Mouse (Mus musculus): ENCODE measurements at regions not wholly inside any gene's neighbourhood (a gene's known extent, or its start where the extent isn't known, plus 50 kb on each side); places are given as distances from the start of the nearest gene placed in this dataset.

DNA sequence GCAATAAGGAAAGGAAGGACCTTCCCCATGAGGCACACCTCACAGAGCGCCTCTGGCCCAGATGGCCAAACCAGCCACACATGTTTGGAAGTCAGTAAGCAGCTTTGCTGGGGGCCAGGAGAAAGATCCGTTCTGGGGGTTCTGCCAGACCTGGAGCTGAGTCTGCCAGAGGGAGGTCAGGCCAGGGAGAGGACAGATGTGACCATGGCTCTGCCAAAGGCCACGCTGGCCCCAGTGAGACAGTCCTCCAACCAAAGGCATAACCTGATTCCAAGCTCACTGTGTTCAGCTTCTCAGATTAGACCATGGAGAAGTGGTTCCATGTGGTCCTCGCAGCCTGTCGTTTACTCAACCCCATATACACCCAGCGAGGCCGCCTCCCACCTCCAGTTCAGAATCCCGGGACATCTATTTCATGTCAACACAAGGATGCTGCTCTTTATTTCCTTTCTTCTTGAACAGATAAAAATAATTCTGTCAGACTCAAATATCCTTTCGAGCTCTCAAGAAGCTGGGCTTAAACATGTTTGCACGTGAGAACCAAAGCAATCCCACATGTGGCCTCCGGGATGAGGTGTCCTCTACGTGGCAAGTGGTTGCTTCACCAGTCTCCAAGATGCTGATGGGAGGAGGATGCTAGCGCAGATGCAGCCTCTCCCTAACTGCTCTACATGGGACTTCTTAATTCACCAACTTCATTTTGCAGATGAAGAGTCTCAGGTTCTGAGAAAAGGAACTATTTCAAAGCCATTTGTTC, 130.1 kb upstream of the Usp24 start:
- DNase-seq, result no peak

DNA sequence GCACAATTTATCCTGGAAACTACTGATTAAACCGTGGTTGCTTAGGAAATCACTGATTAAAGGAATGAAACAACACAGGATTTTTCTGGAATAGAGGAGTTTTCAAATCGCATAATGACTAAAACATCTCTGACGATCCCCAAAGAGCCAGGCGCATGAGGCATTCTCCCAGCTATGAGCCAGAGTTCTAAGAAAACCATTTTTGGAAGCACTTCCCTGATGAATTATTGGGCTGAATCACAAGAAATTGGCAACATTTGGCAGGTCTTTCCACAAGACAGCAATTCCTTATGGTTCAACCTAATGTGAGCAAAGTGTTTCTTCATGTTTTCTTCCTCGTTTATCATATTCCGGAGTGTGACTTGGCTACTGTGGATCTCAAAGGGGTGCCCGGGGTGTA, 129.3 kb upstream of the Usp24 start:
- DNase-seq, result no peak

DNA sequence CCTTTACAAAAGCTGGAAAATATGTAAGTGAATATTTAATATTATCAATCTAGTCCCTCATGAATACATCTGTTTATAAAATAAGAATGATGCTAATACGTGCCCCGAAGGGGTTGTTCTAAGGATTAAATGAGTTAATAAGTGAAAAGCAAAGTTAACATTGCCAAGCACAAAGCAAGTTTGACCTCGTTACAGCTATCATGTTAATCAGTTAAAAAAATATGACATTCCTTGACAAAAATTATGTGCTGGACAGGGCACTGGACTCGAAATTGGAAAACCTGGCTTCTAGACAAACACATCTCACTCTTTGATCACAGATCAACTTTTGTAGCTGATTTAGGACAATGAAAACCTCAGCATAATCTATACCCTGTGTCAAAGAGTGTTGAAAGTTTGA, 125.8 kb upstream of the Usp24 start:
- DNase-seq, result no peak

DNA sequence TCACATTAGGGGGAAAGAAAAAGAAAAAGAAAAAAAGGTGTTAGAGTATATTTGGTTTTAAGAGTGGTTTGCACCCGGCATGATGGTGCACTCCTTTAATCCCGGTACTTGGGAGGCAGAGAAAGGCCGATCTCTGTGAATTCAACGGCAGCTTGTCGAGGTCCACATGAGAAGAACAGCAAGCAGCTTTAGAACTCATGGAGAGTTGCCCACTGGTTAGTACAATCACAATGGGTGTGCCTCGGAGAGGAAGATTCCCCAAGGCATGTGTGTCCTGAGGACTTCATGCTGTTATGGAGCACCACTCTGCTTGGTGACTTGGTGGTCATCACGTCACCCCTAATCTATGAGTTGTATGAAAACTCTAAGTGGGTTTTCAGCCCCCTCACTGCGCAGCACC, 124.7 kb upstream of the Usp24 start:
- DNase-seq, result no peak

DNA sequence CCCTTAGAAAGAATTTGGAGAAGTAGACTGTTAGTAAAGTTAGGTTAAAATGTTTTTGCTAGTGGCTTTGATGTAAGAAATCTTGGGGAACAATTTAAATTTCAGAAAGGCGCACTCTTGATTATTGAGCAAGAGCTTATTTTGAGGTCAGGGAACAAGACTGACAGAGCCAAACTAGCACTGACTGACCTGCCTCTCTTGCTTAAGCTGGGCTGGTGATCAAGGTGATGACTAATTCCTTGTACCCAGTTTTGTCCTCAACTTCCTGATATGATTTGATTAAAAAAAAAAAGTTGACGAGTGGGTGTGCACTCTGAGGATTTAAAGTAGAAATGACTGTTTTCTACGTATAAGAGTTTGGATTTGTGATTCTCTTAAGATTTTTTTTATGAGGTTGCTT, 124.2 kb upstream of the Usp24 start:
- DNase-seq, result no peak

DNA sequence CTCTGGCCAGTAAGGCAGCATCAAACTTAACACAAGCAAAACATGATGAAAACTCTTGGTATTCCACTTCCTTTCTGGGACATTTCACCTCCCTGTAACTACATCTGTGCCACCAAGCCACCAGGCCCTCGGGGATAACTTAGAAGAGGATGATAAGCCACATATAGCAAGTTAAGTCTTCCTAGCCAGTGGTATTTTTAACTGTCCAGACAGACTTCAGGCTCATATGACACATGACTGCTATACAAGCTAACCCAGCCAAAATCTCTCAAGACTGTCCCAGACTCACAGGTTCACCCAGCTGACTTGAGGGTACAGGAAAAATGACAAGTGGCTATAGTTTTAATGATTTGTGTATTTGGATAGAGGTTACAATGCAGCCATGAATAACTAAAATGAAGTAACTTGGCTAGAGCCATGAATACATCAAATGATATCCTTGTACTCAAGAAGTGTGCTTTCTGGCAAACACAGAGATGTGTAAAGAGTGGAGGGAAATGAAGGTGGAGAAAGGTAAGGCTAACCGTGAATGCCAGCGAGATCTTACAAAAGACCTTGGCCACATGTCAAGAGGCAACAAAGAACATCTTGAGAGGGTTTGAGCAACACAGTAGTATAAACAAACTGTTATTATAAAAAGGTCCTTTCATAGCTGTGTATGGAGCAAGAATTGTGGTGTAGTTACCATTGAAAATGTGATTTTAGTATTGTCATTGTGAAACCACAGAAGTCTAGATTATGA, 122.6 kb upstream of the Usp24 start:
- no peak for DNase-seq

DNA sequence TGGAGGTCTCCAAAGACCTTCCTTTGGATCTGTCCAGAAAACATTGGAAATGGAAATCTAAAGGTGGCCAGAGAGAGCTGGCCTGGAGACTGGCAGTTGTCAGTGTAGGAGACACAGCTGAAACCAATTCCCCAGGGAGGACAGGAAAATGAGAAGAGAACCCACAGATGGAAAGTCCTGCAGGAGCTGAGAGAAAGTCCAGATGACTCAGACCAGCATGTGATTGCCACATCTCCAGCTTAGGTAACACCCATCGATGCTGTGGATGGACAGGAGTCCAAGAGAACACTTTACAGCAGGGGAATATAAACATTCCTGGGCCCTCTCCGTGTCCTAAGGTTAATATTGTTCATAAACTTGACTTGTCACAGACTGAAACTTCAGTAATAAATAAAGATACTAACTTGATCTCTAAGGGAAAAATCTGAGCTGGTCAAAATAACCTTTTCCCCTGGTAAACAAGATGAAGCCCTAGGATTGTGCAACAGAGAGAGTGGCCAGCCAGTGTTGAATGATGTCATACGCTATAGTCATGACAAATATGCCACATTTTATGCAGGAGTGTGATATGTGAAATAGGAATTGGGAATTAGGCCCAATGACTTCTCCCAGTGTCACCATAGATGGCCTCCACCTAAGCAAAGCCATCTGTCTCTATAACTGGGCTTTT, 120.4 kb upstream of the Usp24 start:
- no peak for DNase-seq

DNA sequence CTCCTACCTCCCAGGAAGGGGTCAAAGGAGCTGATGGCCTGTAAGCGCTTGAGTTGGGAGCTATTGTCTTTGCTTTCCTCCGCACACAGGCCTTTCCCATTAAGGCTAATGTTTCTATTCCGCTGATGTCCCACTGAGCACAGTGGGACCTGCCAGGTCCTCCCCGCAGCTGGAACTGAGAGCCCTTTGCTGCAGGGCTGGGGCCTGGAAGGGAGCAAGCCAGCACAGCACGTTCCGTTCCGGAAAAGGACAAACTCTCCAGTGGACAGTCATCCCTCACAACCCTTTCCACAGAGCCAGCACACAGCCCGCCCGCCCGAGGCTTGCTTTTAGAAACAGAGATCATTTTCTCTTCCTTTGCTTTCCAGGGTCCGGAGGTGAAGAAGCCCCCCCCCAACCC, 116.2 kb upstream of the Usp24 start:
- DNase-seq, result no peak

DNA sequence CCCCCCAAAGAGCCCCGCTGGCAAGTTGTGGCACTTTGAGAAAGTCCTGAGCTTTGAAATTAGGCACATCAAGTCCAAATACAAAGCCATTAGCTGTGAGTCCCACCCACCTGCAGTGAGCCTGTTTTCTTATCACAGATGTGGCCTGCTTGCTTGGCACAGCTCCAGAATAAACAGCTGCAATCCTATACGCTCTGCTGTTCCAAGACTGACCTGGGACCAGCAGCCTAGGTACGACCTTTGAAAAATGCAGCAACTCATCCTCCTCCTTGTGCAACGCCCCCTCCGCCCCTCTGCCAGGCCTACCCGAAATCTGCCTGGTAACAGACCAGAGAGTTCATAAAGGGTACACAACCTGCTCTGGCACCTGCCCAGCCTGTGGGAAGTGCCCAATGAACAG, 115.8 kb upstream of the Usp24 start:
- no peak for DNase-seq

DNA sequence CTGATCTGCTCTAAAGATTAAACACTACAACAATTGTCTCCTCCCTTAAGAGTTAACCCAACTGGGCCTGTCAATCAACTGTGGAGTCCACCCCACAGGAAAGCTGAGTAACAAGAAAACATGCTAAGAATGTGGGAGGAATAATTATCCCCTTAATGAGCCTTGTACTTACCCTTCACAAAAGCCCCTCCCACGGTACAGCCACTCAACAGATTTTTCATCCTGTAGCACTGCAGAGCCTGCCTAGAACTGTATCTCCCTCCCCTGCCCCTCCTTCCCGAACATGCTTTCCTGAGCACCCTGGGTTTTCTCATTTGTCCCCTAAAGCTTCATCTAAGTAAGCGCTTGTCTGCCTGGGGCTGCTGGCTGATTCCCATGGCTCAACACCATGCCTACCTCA, 113.5 kb upstream of the Usp24 start:
- no peak for DNase-seq

DNA sequence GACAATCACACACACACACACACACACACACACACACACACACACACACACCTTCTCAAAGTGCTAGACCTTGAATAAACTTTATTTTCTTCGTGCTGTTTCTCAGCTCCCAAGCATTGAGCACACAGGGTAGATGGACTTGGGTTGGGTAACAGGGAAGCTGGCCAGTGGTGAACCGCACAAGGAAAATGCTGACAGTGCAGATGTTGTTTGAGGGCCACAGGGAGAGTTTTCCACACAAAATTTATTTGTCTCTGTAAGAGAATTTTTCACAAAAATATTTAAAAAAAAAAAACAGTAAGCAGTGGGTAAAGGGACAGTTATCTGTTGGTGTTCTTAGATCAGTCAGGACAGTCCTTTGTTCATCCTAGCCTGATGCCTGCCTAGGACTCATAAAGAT, 110.8 kb upstream of the Usp24 start:
- DNase-seq, result no peak

DNA sequence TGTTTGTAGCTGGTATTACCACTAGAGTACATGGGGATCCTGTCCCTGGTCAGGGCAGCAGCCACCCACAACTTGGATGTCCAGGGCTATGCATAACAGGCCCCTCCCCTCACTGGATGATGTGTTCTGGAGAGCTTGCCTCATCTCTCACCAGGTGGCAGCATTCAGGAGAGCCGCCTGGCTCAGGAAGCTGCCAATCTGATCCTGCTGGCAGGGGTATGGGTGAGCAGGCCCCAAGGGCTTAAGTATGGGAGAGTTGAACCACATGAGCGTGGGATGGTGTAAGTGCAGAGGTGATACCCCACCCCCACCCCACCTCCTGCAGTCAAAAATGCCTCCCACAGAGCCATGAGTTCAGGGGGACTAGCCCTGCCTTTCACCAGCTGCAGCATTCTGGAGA, 110.0 kb upstream of the Usp24 start:
- DNase-seq, result no peak

DNA sequence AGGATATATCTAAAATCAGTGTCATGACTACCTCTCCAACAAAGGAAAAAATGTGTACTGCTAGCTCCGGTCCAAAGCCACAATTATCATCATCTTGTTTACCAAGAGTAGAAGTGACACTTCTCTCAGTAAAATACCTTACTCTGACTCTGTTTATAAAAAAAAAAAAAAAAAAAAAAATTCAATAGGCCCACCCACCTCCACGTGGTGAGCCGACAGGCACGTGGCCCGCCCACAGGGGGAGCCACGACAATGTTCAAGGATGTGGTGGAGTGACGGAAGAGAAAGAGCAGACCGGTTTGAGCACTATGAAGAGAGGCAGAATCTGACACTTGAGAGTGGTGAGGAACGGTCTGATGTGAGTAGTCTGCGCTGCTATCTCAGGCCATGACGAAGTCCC, 106.5 kb upstream of the Usp24 start:
- peak; percentile 32 for DNase-seq

DNA sequence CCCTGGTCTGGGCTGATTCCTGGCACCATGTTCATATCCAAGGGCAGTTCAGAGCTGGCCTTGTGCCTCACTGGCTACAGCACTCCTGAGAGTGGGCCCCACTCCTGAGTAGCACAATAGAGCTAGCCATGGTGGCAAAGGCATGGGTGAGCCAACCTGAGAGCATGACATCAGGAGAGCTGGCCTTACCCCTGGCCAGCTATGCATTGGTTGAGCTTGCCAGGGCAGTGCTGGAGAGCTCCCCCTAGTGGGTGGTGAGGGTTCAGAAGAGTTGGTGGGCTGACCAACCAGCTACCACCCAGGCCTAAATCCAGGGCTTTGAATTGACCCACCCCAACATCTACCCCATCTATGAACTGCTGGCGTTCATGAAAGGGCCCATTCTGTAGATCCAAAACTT, 106.0 kb upstream of the Usp24 start:
- DNase-seq, result peak; percentile 57

DNA sequence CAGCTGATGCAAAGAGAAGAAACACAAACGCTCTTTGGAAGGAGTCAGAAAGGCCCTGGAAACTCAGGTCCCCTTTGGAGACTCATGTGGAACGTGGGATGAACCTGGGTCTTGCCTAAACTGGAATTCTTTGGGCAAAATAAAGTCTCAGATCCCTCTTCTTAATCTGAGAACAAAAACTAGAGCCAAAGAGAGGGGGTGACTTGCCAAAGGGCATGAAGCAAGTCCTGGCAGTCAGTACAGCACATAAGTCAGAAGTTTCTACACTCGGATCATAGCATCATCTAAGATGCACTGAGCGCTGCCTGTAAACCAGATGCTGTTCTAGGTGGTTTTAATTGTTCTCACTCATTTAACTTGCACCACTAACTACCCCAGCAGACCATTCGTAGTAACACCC, 101.8 kb upstream of the Usp24 start:
- DNase-seq, result no peak

DNA sequence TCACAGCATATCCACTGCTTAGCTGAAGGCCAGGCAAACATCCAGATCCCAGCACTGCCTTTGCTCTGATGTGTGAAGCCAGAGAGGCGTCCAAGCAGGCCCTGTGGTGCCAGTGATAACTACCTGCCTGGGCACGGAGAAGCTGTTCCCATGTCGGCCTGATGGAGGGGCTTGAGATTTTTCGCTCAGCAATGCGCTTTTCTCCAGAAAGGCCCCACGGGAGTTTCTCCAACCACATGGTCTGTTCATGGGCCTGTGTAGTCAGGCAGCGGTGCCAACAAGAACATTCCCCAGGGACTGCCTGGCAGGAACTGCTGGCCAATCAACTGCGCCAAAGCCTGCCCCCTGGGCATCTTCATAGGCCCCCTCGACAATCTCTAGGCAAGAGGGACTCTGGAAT, 95.4 kb upstream of the Usp24 start:
- no peak for DNase-seq

DNA sequence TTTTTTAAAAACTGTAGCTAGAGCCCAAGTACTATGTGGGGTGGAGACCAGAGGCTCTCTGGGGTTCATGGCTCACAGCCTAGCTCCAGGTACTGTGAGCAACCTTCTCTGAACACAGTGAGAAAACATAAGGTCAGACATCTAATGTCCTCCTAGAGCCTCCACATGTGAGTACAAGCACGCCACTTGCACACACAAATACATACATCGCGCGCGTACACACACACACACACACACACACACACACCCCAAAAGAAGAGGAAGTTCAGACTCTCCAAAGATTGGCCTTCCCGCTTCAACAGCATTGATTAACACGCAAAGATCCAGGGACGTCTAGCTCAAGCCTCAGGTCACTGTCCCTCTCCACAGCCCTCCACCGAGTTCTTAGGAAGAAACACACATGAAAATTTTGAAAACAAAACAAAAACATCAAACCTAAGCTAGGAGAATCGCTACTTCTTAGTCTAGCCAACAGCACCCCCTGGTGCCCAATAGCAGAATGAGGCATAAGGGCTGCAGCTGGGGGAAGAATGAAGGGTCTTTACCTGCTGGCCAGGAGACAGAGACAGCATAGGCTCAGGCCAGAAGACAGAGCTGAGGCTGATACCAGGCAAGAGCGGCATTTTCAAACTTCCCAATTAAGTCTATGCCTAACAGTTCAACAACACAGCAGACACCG, 90.7 kb upstream of the Usp24 start:
- DNase-seq, result peak; percentile 79

DNA sequence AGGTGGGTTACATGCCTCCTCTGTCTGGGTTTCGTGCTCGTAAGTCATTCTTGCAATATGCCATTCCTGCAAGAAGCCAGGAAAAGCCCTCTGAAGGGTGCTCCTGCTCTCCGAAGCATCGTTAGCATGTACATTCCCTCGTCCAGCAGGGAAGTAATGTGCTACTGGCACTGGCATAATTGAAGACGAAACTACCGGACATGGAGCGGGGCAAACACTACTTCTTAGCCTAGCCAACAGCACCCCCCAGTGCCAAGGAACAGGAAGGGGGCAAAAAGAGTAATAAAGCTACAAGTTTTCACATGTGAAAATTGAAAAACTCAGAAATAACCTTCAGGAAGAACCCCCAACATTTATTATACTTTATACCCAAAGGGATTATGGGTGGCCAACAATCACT, 88.6 kb upstream of the Usp24 start:
- DNase-seq, result no peak

DNA sequence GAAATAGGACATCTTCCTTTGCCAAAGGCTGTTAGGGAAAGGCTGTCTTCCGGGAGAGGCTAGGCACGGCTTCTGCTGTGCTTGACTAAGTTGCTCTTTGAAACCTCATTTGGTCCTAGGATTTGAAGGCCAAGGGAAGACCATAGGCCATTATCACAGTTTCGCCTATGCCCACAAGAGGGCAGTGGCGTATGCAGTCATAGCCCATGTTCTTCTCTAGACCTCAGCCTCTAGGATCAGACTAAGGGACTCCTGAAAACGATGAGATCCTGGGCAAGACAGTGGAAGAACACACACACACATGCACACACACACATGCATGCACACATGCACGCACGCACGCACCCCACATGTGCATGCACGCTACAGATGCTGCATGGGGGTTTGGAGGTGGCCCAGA, 87.5 kb upstream of the Usp24 start:
- DNase-seq, result peak; percentile 80

DNA sequence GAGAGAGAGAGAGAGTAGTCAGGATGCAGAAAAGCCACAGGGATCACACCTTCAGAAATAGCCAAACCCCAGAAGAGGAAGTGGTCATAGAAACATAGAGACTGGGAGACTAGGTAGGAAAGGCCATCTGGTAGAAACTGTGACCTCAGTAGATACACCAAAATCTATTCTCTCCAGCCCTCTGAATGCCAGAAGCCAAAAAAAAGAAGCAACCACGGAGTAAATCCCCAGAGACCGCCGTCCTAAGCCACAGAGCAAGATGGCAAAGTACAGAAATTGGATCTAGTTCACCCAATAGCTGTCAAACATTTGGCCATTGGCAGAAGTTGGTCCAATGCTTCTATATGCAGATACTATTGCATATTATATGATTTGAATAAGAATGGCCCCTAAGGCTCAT, 86.5 kb upstream of the Usp24 start:
- DNase-seq, result no peak

DNA sequence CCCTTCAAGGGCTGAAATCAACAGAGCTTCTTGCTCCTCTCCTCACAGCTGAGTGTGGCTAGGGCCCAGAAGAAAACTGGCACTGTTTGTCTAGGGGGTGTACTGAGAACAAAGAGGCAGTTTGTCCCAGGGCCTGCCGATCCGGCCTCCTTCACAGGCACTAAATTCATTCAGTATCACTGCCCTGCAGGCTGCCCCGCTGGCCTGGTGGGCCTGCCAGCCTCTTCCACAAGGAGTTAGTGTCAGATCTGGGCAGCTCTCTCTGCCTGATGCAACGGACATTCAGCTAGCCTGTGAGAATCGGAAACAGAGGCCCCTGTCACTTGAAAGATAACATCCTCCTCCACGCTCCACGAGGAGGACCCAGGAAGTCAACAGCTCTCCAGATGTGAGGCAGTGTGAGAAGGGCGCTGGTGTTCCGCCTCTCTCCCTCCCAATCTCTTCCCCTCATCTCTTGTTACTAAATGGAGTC, 83.5 kb upstream of the Usp24 start:
- peak; percentile 66 for DNase-seq

DNA sequence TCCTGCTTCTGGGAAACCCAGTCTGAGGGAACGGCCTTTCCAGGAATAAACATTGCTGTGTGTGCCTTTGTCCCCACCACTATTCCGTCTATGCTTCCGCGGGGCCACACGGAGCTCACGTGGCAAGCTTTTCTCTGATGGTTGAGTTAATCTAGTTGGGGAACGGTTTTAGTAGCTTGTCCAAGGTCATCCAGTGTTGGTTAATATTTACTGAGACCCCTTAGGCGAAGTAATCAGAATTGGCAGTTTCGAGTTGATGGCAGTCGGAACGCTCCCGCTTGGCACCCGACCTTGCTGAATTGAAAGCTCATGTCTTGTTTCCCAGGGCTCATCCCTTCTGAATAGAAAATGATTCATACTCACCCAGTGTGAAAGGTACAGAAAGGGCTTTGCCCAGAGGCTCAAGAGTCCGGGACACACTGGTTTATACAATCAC, 71.6 kb upstream of the Usp24 start:
- DNase-seq, result no peak

DNA sequence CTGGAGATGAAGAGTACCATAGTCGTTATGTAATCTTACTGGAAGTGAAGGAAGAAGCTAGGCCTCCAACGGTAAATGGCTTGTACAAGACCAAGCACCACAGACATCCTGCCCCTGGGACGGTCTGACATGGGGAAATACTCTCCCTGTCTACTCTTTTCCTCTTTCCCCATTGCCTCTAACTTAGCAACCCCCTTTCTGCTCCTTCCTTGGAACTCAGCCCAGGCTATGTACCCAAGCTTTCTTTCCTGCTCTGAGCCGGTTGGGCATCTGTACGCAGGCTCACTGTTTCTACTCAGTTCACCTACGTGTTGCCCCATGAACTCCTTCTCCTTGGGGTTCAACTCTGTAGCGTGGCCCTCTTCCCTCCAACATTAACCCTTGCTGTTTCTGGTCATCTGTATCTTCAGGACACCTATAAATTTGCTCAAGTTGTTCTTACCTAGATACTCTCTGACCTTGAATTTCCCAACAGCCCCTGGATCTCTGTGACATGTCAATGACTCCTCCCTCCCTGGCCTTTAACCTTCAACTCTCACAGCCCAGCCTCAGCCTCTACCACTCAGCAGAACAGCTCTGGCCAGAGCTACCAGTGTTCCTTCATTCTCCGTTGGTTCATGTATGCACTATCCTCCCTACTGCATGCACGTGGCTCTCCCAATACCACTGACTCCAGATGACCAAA, 71.0 kb upstream of the Usp24 start:
- no peak for DNase-seq
